Mouse (Mus musculus) small intestine, adult 2 months (tissue): ENCODE data around the gene Spsb3.

Source experiments
- CTCF ChIP-seq: fragments of 200-500 bp; IDR thresholded peaks from 2 replicates; pipeline ENCODE4 v1.5.1; 2012; ENCODE audit warnings: low read depth, mild to moderate bottlenecking, control low read depth, inconsistent platforms, low read length, moderate library complexity, mixed read lengths; ENCODE audit not compliant: insufficient replicate concordance, insufficient read length; ENCODE audit errors: extremely low read depth
- POLR2A ChIP-seq: fragments of 200-500 bp; IDR thresholded peaks from 2 replicates; pipeline ENCODE4 v1.6.1; 2012; ENCODE audit warnings: low read depth, mild to moderate bottlenecking, control low read depth, inconsistent platforms, low read length, moderate library complexity

- no peak for TF ChIP-seq POLR2A
- TF ChIP-seq CTCF = no peak
Measured at GRCm38 (mm10) chr17:24898041-24898854, 11.8 kb downstream of the Spsb3 start.
